Mouse (Mus musculus) ES-E14 (cell line): ENCODE data around the gene Tek. TPM values are rescaled to one million over a fixed set of nuclear protein-coding genes. Genes with fewer than 3 reads are reported as not detected.

Source experiments
- DNase-seq: peaks from one replicate; pipeline ENCODE4 v3.0.0-alpha.2; 2013; ENCODE audit warnings: low read depth, low spot score
- H3K27ac ChIP-seq: 2 replicates; pipeline ENCODE4 v1.5.1; 2012; ENCODE audit warnings: low read depth, mild to moderate bottlenecking, low read length, moderate library complexity, mixed read lengths; ENCODE audit not compliant: poor library complexity, insufficient read depth, severe bottlenecking
- H3K36me3 ChIP-seq: 2 replicates; pipeline ENCODE4 v1.6.1; 2012; ENCODE audit warnings: mild to moderate bottlenecking, low read length, moderate library complexity, mixed read lengths; ENCODE audit not compliant: control insufficient read depth, poor library complexity, insufficient read depth, severe bottlenecking
- H3K4me1 ChIP-seq, 2 experiments: fragments of 150-350 bp in 1 of 2; sonication (generic) in 1 of 2; 2 replicates each; pipeline ENCODE4 v1.6.1; 2012; ENCODE audit warnings: low read length in 2 of 2, mild to moderate bottlenecking in 1 of 2, mixed read lengths in 1 of 2; ENCODE audit not compliant: control insufficient read depth in 2 of 2, insufficient read depth in 2 of 2, poor library complexity in 1 of 2
- H3K4me3 ChIP-seq, 2 experiments: fragments of 150-350 bp in 1 of 2; sonication (generic) in 1 of 2; 2 replicates each; pipeline ENCODE4 v1.5.1; 2012; ENCODE audit warnings: low read length in 2 of 2, low read depth in 1 of 2, mild to moderate bottlenecking in 1 of 2, mixed read lengths in 1 of 2; ENCODE audit not compliant: insufficient read depth in 1 of 2, poor library complexity in 1 of 2, severe bottlenecking in 1 of 2
- H3K9ac ChIP-seq: 2 replicates; pipeline ENCODE4 v1.6.1; 2012; ENCODE audit warnings: low read depth, mild to moderate bottlenecking, low read length, mixed read lengths; ENCODE audit not compliant: poor library complexity, insufficient read depth, severe bottlenecking
- H3K9me3 ChIP-seq: fragments of 150-350 bp; sonication (generic); 2 replicates; pipeline ENCODE4 v1.6.1; 2012; ENCODE audit warnings: low read depth, mild to moderate bottlenecking, low read length; ENCODE audit not compliant: control insufficient read depth, insufficient read depth
- CHD2 ChIP-seq: IDR thresholded peaks from 2 replicates; pipeline ENCODE4 v1.6.1; 2014; ENCODE audit warnings: mild to moderate bottlenecking, low read depth, low read length, inconsistent platforms
- HCFC1 ChIP-seq: IDR thresholded peaks from 2 replicates; pipeline ENCODE4 v1.6.1; 2012; ENCODE audit warnings: low read length, inconsistent platforms, borderline replicate concordance; ENCODE audit not compliant: insufficient read depth
- MAFK ChIP-seq: IDR thresholded peaks from 2 replicates; pipeline ENCODE4 v1.6.1; 2014; ENCODE audit warnings: mild to moderate bottlenecking, low read depth, low read length, inconsistent platforms; ENCODE audit not compliant: insufficient read depth
- ZC3H11A ChIP-seq: IDR thresholded peaks from 2 replicates; pipeline ENCODE4 v1.6.1; 2012; ENCODE audit warnings: low read depth, mild to moderate bottlenecking, inconsistent platforms, low read length, borderline replicate concordance
- ZNF384 ChIP-seq: IDR thresholded peaks from 2 replicates; pipeline ENCODE4 v1.6.1; 2012; ENCODE audit warnings: low read depth, low read length, inconsistent platforms
- in situ Hi-C, 2 experiments: fragments of 600-800 bp; cut with MboI; formaldehyde crosslinking; loops; one replicate each; pipeline ENCODE4 v1.15.1; 2025; ENCODE audit warnings: low sequenced_read_pairs in 2 of 2, inconsistent platforms in 1 of 2; ENCODE audit not compliant: unreplicated experiment in 2 of 2
- total RNA-seq: library from RNA; depleted of rRNA; stranded (reverse); fragments of 300-350 nt; gene quantifications from 2 replicates; pipeline ENCODE4 v1.2.3, GENCODE M21; 2012

The Tek gene
- total RNA-seq, 1 experiment: 9.4 TPM

- Histone ChIP-seq H3K4me1 (no peaks in the 10 kb centered on the region), H3K9me3 (no peaks in the 10 kb centered on the region), H3K36me3 (no peaks in the 10 kb centered on the region), H3K27ac (no peak overlapping the region), H3K9ac (no peak overlapping the region), H3K4me3 (no peak overlapping the region)
- no peak for TF ChIP-seq ZC3H11A
- no peak for TF ChIP-seq CHD2
- TF ChIP-seq HCFC1: no peak
- TF ChIP-seq MAFK: no peak
- TF ChIP-seq ZNF384: no peak
- DNase-seq: no peak
- in situ Hi-C loops: no loop called here
Observed at GRCm38 (mm10) chr4:94732721-94733120, 6.4 kb upstream of the Tek start.

GRCm38 (mm10) chr4:94737326-94738295 lies 1.5 kb upstream of the Tek start:
- H3K9me3 ChIP-seq: no peaks in the 10 kb centered on the region
- peaks cover 6% of the 10 kb centered on the region in 2 experiments; a peak in 1 of 4 replicates for H3K4me1 ChIP-seq
- in situ Hi-C loops: no loop called here
- no peak for DNase-seq
- H3K9ac ChIP-seq: no peak overlapping the region
- no peak overlapping the region for H3K27ac ChIP-seq
- TF ChIP-seq ZNF384: no peak
- no peaks in the 10 kb centered on the region for H3K36me3 ChIP-seq
- no peak overlapping the region for H3K4me3 ChIP-seq

- Histone ChIP-seq H3K4me3 (no peak overlapping the region), H3K9ac (no peak overlapping the region), H3K9me3 (no peaks in the 10 kb centered on the region), H3K36me3 (no peaks in the 10 kb centered on the region), H3K4me1 (peaks cover 6 to 15% of the 10 kb centered on the region in 2 experiments; a peak in 2 of 4 replicates), H3K27ac (no peak overlapping the region)
- TF ChIP-seq ZC3H11A (no peak), ZNF384 (no peak), HCFC1 (no peak)
- in situ Hi-C loops: no loop called here
- no peak for DNase-seq
Observed at GRCm38 (mm10) chr4:94741824-94742223, 2.7 kb downstream of the Tek start.

GRCm38 (mm10) chr4:94745749-94746148 lies 6.7 kb downstream of the Tek start:
- TF ChIP-seq ZC3H11A: no peak
- no peak for TF ChIP-seq MAFK
- TF ChIP-seq HCFC1: no peak
- no peak for TF ChIP-seq ZNF384
- TF ChIP-seq CHD2: no peak
- no peak for DNase-seq
- H3K27ac ChIP-seq: no peak overlapping the region
- H3K36me3 ChIP-seq: no peaks in the 10 kb centered on the region
- no peak overlapping the region for H3K4me3 ChIP-seq
- in situ Hi-C loops: no loop called here
- no peaks in the 10 kb centered on the region for H3K9me3 ChIP-seq
- no peak overlapping the region for H3K9ac ChIP-seq
- H3K4me1 ChIP-seq: peaks cover 0 to 9% of the 10 kb centered on the region in 2 experiments; a peak in 1 of 4 replicates
